Mouse (Mus musculus) erythroblast, embryonic 14.5 days (primary cell): Measurements from ENCODE around the gene Ppcdc.

Source experiments
- GATA1 ChIP-seq: IDR thresholded peaks from 2 replicates; pipeline ENCODE4 v1.6.1; 2012; ENCODE audit warnings: low read length, inconsistent platforms, mixed read lengths
- TAL1 ChIP-seq: IDR thresholded peaks from 3 replicates; pipeline ENCODE4 v1.6.1; 2012; ENCODE audit warnings: low read length, inconsistent platforms, mixed read lengths

GRCm38 (mm10) chr9:57342906-57343474 lies 96.9 kb downstream of the Ppcdc start:
- TF ChIP-seq GATA1 = no peak
- no peak for TF ChIP-seq TAL1
